Mouse (Mus musculus) left cerebral cortex, adult 8-10 months (tissue): ENCODE measurements at regions not wholly inside any gene's neighbourhood (a gene's known extent, or its start where the extent isn't known, plus 50 kb on each side); places are given as distances from the start of the nearest gene placed in this dataset.

Source experiments
- DNase-seq, 2 experiments: peaks; one replicate each; pipeline ENCODE4 v3.0.0; 2022; ENCODE audit warnings: low spot score in 2 of 2

GRCm38 (mm10) chr8:87025946-87026345 is 140.9 kb upstream of the N4bp1 start:
- DNase-seq: no peak

- DNase-seq: no peak
These were observed 134.7 kb upstream of the N4bp1 start for GRCm38 (mm10) chr8:87019795-87020194.

GRCm38 (mm10) chr8:86975546-86975945 is 90.5 kb upstream of the N4bp1 start:
- no peak for DNase-seq

- DNase-seq: no peak
These were observed 86.7 kb upstream of the N4bp1 start for GRCm38 (mm10) chr8:86971736-86972135.

GRCm38 (mm10) chr8:86969051-86969450 is 84.0 kb upstream of the N4bp1 start:
- DNase-seq: no peak

DNA sequence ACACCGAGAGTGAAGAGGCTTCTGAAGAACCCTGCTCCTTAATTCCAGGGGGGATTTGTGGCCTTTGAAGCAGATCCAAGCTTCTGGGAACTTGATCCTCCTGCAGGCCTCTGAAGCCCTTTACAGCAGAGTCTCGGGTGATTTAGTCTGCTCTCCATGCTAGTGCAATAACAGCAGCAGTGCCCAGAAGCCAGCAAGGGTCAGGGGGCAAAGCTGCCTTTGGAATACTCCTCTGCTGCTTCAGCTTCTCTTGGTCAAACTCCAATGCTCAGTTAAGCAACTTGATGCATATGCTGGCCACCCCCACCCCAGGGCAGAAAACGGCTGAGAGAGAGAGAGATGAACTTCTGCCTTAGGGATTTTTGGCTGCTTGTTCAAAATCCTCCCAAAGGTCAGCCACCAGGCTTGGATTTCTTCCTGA is 82.8 kb upstream of the N4bp1 start:
- DNase-seq: no peak

DNA sequence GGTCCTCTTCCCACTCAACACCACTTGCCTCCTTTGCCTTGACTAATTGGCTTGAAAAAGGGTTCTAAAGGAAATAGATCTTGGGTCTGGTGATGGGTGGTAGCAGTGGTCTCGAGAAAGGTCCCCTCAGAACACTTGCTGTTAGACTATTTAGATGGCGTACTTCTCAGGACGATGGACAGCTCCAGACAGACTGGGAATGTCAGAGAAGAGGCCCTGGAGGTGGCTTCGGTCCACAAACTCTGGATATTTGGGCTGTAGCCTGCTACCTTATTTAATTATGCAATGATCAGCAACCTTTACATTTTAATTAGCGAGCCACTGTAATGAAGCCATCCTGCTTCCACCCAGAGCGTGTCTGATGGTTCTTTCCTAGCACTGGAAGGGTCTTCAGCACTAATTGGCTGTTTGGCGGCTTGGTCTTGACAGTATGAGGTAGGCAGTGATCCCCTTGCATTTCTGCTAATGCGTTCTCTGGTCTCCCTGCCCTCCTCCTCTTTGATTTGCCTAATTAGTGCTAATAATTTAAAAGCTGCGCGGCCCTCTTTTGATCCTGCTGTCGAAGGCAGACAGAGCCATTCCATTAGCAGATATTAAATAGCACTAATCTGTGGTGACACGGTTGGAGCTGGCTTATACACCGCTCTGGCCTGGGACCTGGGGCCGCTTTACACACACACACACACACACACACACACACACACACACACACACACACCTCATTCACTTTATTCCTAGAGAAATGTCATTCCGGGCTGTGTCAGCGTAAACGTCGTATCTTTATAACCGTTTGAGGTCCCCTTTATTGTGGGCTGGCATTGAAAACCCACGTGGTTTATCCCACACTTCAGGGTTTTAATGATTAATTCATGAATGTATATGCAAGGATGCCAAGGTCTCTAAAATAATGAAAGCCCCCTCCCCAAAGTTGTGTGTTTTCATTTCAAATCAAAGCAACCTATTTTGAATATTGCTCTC is 76.4 kb upstream of the N4bp1 start:
- DNase-seq: no peak
